Mouse (Mus musculus) gastrocnemius, postnatal 14 days (tissue): ENCODE measurements at regions not wholly inside any gene's neighbourhood (a gene's known extent, or its start where the extent isn't known, plus 50 kb on each side); places are given as distances from the start of the nearest gene placed in this dataset.
"Not testable (repeated sequence)": the region's sequence is repeated elsewhere in the genome, so short reads cannot be mapped to it uniquely, and the experiment has no call there.

ENCODE experiments used
- DNase-seq: peaks from one replicate; pipeline ENCODE4 v3.0.0; 2021; ENCODE audit warnings: mixed read lengths
- intact Hi-C: fragments of 180-260 bp; cut with DNase I; formaldehyde crosslinking; loops from one replicate; pipeline ENCODE4 v1.15.1; 2025; ENCODE audit warnings: low total_unique reads

GRCm38 (mm10) chr12:48387724-48388123 is 994.7 kb upstream of the Foxg1 start:
- DNase-seq, result no peak
- intact Hi-C loops, result no loop called here

GRCm38 (mm10) chr12:48388192-48388812 is 994.2 kb upstream of the Foxg1 start:
- DNase-seq, result no peak
- intact Hi-C loops, result no loop called here

GRCm38 (mm10) chr12:48391008-48391407 is 991.5 kb upstream of the Foxg1 start:
- DNase-seq, result no peak
- intact Hi-C loops, result no loop called here

- no peak for DNase-seq
- intact Hi-C loops, result no loop called here
Observed at GRCm38 (mm10) chr12:48439333-48440046, 943.0 kb upstream of the Foxg1 start.

GRCm38 (mm10) chr12:48448719-48449118 is 933.7 kb upstream of the Foxg1 start:
- intact Hi-C loops, DNase-seq: not testable (repeated sequence)

- intact Hi-C loops, result no loop called here
- no peak for DNase-seq
Observed at GRCm38 (mm10) chr12:48462392-48462791, 920.1 kb upstream of the Foxg1 start.

GRCm38 (mm10) chr12:48500735-48501134 is 881.7 kb upstream of the Foxg1 start:
- intact Hi-C loops, result no loop called here

GRCm38 (mm10) chr12:48511594-48511993 is 870.9 kb upstream of the Foxg1 start:
- DNase-seq, result no peak
- intact Hi-C loops, result no loop called here

More at GRCm38 (mm10) chr12:48500735-48501134, 881.7 kb upstream of the Foxg1 start:
- no peak for DNase-seq

GRCm38 (mm10) chr12:48512259-48512658 is 870.2 kb upstream of the Foxg1 start:
- intact Hi-C loops, result no loop called here
- no peak for DNase-seq

GRCm38 (mm10) chr12:48521996-48522395 is 860.5 kb upstream of the Foxg1 start:
- no peak for DNase-seq
- intact Hi-C loops, result no loop called here

GRCm38 (mm10) chr12:48559690-48560089 is 822.8 kb upstream of the Foxg1 start:
- DNase-seq, intact Hi-C loops: not testable (repeated sequence)

- DNase-seq, result no peak
Observed at GRCm38 (mm10) chr12:48604401-48605197, 777.9 kb upstream of the Foxg1 start.

GRCm38 (mm10) chr12:48605423-48605822 is 777.0 kb upstream of the Foxg1 start:
- intact Hi-C loops, result no loop called here
- DNase-seq, result no peak

More at GRCm38 (mm10) chr12:48604401-48605197, 777.9 kb upstream of the Foxg1 start:
- intact Hi-C loops, result no loop called here

- intact Hi-C loops, result no loop called here
- DNase-seq, result no peak
Observed at GRCm38 (mm10) chr12:48609391-48609790, 773.1 kb upstream of the Foxg1 start.

GRCm38 (mm10) chr12:48612066-48612465 is 770.4 kb upstream of the Foxg1 start:
- intact Hi-C loops, result no loop called here
- DNase-seq, result peak; percentile 23

- no peak for DNase-seq
- intact Hi-C loops, result no loop called here
Observed at GRCm38 (mm10) chr12:48616337-48616736, 766.1 kb upstream of the Foxg1 start.

- intact Hi-C loops, result no loop called here
- no peak for DNase-seq
Observed at GRCm38 (mm10) chr12:48633559-48633958, 748.9 kb upstream of the Foxg1 start.

GRCm38 (mm10) chr12:48634671-48635241 is 747.7 kb upstream of the Foxg1 start:
- intact Hi-C loops, result no loop called here
- no peak for DNase-seq

- DNase-seq, result no peak
- intact Hi-C loops, result no loop called here
Observed at GRCm38 (mm10) chr12:48641974-48642373, 740.5 kb upstream of the Foxg1 start.

- no peak for DNase-seq
- intact Hi-C loops, result no loop called here
Observed at GRCm38 (mm10) chr12:48645135-48645534, 737.3 kb upstream of the Foxg1 start.
